In genomic region chr3:79202275-79203153, GRCm38 (mm10) we compare ENCODE assay signal across 1 mouse cellular context.
TF ChIP-seq lines count a peak whose summit lies in the region.

No protein-coding gene starts in this region.

TF ChIP-seq in CH12.LX, 34 proteins besides CTCF, POLR2A, EP300 and RAD21 (continued from another document):
- TF ChIP-seq MYC (IDR thresholded peaks at IDR 0.05; ENCODE audit: low read depth, low read length) (peak; percentile 82; the same call in 1 of the 2 replicates), ZNF384 (IDR thresholded peaks at IDR 0.05; ENCODE audit: low read depth, low read length) (peak; percentile 63), CHD2 (IDR thresholded peaks at IDR 0.05; ENCODE audit: low read length) (no peak), BHLHE40 (IDR thresholded peaks at IDR 0.05; ENCODE audit: low read depth, low read length) (no peak), CHD1 (IDR thresholded peaks at IDR 0.05; ENCODE audit: low read depth, low read length) (no peak), ZKSCAN1 (IDR thresholded peaks at IDR 0.05; ENCODE audit: borderline replicate concordance, low read depth, low read length) (no peak), TCF12 (IDR thresholded peaks at IDR 0.05; ENCODE audit: low read depth, low read length) (no peak), MAFK (IDR thresholded peaks at IDR 0.05; ENCODE audit: insufficient replicate concordance, low read length) (no peak), MAX (IDR thresholded peaks at IDR 0.05; ENCODE audit: low read length) (peak; percentile 83), JUND (conservative IDR thresholded peaks at IDR 0.05; ENCODE audit: low read depth, low read length) (no peak), MXI1 (IDR thresholded peaks at IDR 0.05; ENCODE audit: low read depth, low read length) (no peak)
